8 mouse cellular contexts compared by ENCODE assay signal in genomic region chr2:153631976-153632870, GRCm38 (mm10). TPM values are rescaled to one million over a fixed set of nuclear protein-coding genes. Genes with fewer than 3 reads are reported as not detected.
A peak's percentile ranks its signal among the peaks of the same experiment; 100 is the strongest.
DNase-seq lines count a peak whose midpoint lies in the region; ATAC-seq and TF ChIP-seq lines count a peak whose summit lies in the region.

Gene Commd7 (minus strand): TSS chr2:153632781.

- peak; percentile 69; the same call in 1 of the 2 replicates for TF ChIP-seq POLR2A in bone marrow, adult 2 months (IDR thresholded peaks at IDR 0.05; ENCODE audit: borderline replicate concordance, control insufficient read depth, low read depth, low read length)
- TF ChIP-seq POLR2A in limb, embryonic 14.5 days (IDR thresholded peaks at IDR 0.05; ENCODE audit: borderline replicate concordance, extremely low read depth, insufficient read depth, insufficient read length), result peak; percentile 41; the same call in 1 of the 2 replicates
- peak; percentile 33 for TF ChIP-seq POLR2A in spleen, adult 2 months (IDR thresholded peaks at IDR 0.05; ENCODE audit: low read depth, low read length)

- peak within 1 kb of the TSS; percentile 84 for H3K27ac ChIP-seq in bone marrow, adult 2 months (ENCODE audit: control insufficient read depth, insufficient read depth, low read depth, low read length, poor library complexity)
- H3K27ac ChIP-seq in embryonic facial prominence, embryonic 15.5 days (replicated peaks), result peak within 1 kb of the TSS; percentile 90
- peak within 1 kb of the TSS; percentile 91 for H3K27ac ChIP-seq in kidney, embryonic 14.5 days (ENCODE audit: low read depth, low read length)
- H3K27ac ChIP-seq in limb, embryonic 14.5 days (replicated peaks; ENCODE audit: low read depth, low read length), result peak within 1 kb of the TSS; percentile 89
- peak within 1 kb of the TSS; percentile 89 for H3K27ac ChIP-seq in midbrain, embryonic 16.5 days (ENCODE audit: low read length)
- H3K27ac ChIP-seq in spleen, adult 2 months (ENCODE audit: insufficient read depth, low read length), result peak within 1 kb of the TSS; percentile 69

- H3K9ac ChIP-seq in embryonic facial prominence, embryonic 15.5 days, result peak within 1 kb of the TSS; percentile 94
- H3K9ac ChIP-seq in kidney, embryonic 14.5 days (ENCODE audit: low read depth, low read length), result peak within 1 kb of the TSS; percentile 90
- H3K9ac ChIP-seq in limb, embryonic 14.5 days (ENCODE audit: low read depth, low read length, severe bottlenecking), result peak within 1 kb of the TSS; percentile 90
- peak within 1 kb of the TSS; percentile 88 for H3K9ac ChIP-seq in midbrain, embryonic 16.5 days (ENCODE audit: low read depth, low read length)

- H3K4me1 ChIP-seq in bone marrow, adult 2 months (ENCODE audit: control insufficient read depth, insufficient read depth, low read length), result no peaks in the 10 kb centered on the region
- peaks cover 16% of the 10 kb centered on the region for H3K4me1 ChIP-seq in embryonic facial prominence, embryonic 15.5 days
- H3K4me1 ChIP-seq in kidney, embryonic 14.5 days (ENCODE audit: control insufficient read depth, insufficient read depth, low read length), result 0 out of 2 replicates have a peak, but pooled peaks cover 5% of the 10 kb centered on the region
- peaks cover 7% of the 10 kb centered on the region for H3K4me1 ChIP-seq in limb, embryonic 14.5 days (ENCODE audit: control insufficient read depth, insufficient read depth, low read length)
- peaks cover 18% of the 10 kb centered on the region for H3K4me1 ChIP-seq in midbrain, embryonic 16.5 days (ENCODE audit: control insufficient read depth, insufficient read depth, low read length)
- H3K4me1 ChIP-seq in spleen, adult 2 months (ENCODE audit: control insufficient read depth, insufficient read depth, insufficient read length), result no peaks in the 10 kb centered on the region; the same call in 1 of the 2 replicates

- peak within 1 kb of the TSS; percentile 57 for H3K4me2 ChIP-seq in embryonic facial prominence, embryonic 15.5 days (replicated peaks)
- peak within 1 kb of the TSS; percentile 54 for H3K4me2 ChIP-seq in kidney, embryonic 14.5 days (replicated peaks; ENCODE audit: low read depth, low read length)
- peak within 1 kb of the TSS; percentile 64 for H3K4me2 ChIP-seq in limb, embryonic 14.5 days (replicated peaks; ENCODE audit: low read depth, low read length, severe bottlenecking)
- H3K4me2 ChIP-seq in midbrain, embryonic 16.5 days (ENCODE audit: low read length), result peak within 1 kb of the TSS; percentile 67

- no peak for TF ChIP-seq CTCF in bone marrow, adult 2 months (IDR thresholded peaks at IDR 0.05; ENCODE audit: control insufficient read depth, insufficient read depth, low read length)
- no peak for TF ChIP-seq CTCF in spleen, adult 2 months (IDR thresholded peaks at IDR 0.05; ENCODE audit: extremely low read depth, insufficient read depth, insufficient read length, insufficient replicate concordance)

- DNase-seq in 416B (ENCODE audit: low read depth), result peak; percentile 87
- DNase-seq in heart, adult 9 months (ENCODE audit: low spot score in 2 of 2), result peak; percentile 75 to 85
- peak; percentile 73 for DNase-seq in limb, embryonic 14.5 days (ENCODE audit: low spot score)
- peak; percentile 53 to 88 for DNase-seq in spleen, adult 2 months (ENCODE audit: low read depth in 1 of 2, low spot score in 2 of 2)

- WGBS in bone marrow, adult 2 months, result 2% methylated on average over 53 of the region's 53 CpGs
- WGBS in embryonic facial prominence, embryonic 15.5 days, result 3% methylated on average over 53 of the region's 53 CpGs
- WGBS in kidney, embryonic 14.5 days, result 4% methylated on average over 53 of the region's 53 CpGs
- WGBS in limb, embryonic 14.5 days, result 4% methylated on average over 51 of the region's 53 CpGs
- 4% methylated on average over 53 of the region's 53 CpGs for WGBS in midbrain, embryonic 16.5 days
- 2% methylated on average over 53 of the region's 53 CpGs for WGBS in spleen, adult 2 months

- H3K27me3 ChIP-seq in embryonic facial prominence, embryonic 15.5 days, result no peaks in the 10 kb centered on the region
- no peaks in the 10 kb centered on the region for H3K27me3 ChIP-seq in kidney, embryonic 14.5 days (ENCODE audit: control insufficient read depth, insufficient read depth, low read length)
- no peaks in the 10 kb centered on the region for H3K27me3 ChIP-seq in limb, embryonic 14.5 days (ENCODE audit: control insufficient read depth, insufficient read depth, low read length)
- no peaks in the 10 kb centered on the region for H3K27me3 ChIP-seq in midbrain, embryonic 16.5 days (ENCODE audit: control insufficient read depth, insufficient read depth, low read depth, low read length)
- no peaks in the 10 kb centered on the region for H3K27me3 ChIP-seq in spleen, adult 2 months (ENCODE audit: control insufficient read depth, insufficient read depth, low read length)

- H3K36me3 ChIP-seq in embryonic facial prominence, embryonic 15.5 days, result peaks cover 13% of the 10 kb centered on the region
- peaks cover 13% of the 10 kb centered on the region for H3K36me3 ChIP-seq in kidney, embryonic 14.5 days (ENCODE audit: control insufficient read depth, insufficient read depth, low read length)
- H3K36me3 ChIP-seq in limb, embryonic 14.5 days (ENCODE audit: control insufficient read depth, insufficient read depth, low read length), result peaks cover 19% of the 10 kb centered on the region
- peaks cover 12% of the 10 kb centered on the region for H3K36me3 ChIP-seq in midbrain, embryonic 16.5 days (ENCODE audit: control insufficient read depth, insufficient read depth, low read length)
- H3K36me3 ChIP-seq in spleen, adult 2 months (ENCODE audit: control insufficient read depth, insufficient read depth, low read length), result peaks cover 10% of the 10 kb centered on the region

- H3K9me3 ChIP-seq in embryonic facial prominence, embryonic 15.5 days (replicated peaks), result no peaks in the 10 kb centered on the region
- no peaks in the 10 kb centered on the region for H3K9me3 ChIP-seq in kidney, embryonic 14.5 days (ENCODE audit: control insufficient read depth, low read length)
- no peaks in the 10 kb centered on the region for H3K9me3 ChIP-seq in limb, embryonic 14.5 days (ENCODE audit: control insufficient read depth, low read length)
- H3K9me3 ChIP-seq in midbrain, embryonic 16.5 days (replicated peaks; ENCODE audit: control insufficient read depth, low read length, poor library complexity, severe bottlenecking), result no peaks in the 10 kb centered on the region

- peak within 1 kb of the TSS; percentile 87 for H3K4me3 ChIP-seq in bone marrow, adult 2 months (replicated peaks; ENCODE audit: control insufficient read depth, low read depth, low read length)
- H3K4me3 ChIP-seq in embryonic facial prominence, embryonic 15.5 days (replicated peaks), result peak within 1 kb of the TSS; percentile 90
- peak within 1 kb of the TSS; percentile 93 for H3K4me3 ChIP-seq in kidney, embryonic 14.5 days (ENCODE audit: low read length)
- peak within 1 kb of the TSS; percentile 83 for H3K4me3 ChIP-seq in limb, embryonic 14.5 days (replicated peaks; ENCODE audit: low read length)
- H3K4me3 ChIP-seq in midbrain, embryonic 16.5 days (ENCODE audit: low read depth, low read length), result peak within 1 kb of the TSS; percentile 76
- peak within 1 kb of the TSS; percentile 84 for H3K4me3 ChIP-seq in spleen, adult 2 months (ENCODE audit: extremely low read depth, insufficient read depth, insufficient read length)

- peak; percentile 82 for ATAC-seq in embryonic facial prominence, embryonic 15.5 days (ENCODE audit: insufficient number of reproducible peaks, low FRiP score, low TSS enrichment, low read depth)
- peak; percentile 91 for ATAC-seq in kidney, embryonic 14.5 days (ENCODE audit: low FRiP score, low TSS enrichment)
- ATAC-seq in limb, embryonic 14.5 days (ENCODE audit: low FRiP score, low read depth), result peak; percentile 90
- ATAC-seq in midbrain, embryonic 16.5 days, result peak; percentile 90

RNA-seq across cellular contexts. Expression of gene Commd7, which starts in this region (rescaled TPM):
- polyA plus RNA-seq in bone marrow, adult 2 months (2011; ENCODE audit: insufficient read depth, insufficient read length, low replicate concordance, missing spikeins), result 16.0 and 22.0 TPM in 2 replicates
- polyA plus RNA-seq in embryonic facial prominence, embryonic 15.5 days (2015; fragmentation: Nextera tagmentation; extraction: Ambion mirVana), result 79.0 TPM in 2 replicates
- 64.9 and 78.0 TPM in 2 replicates for polyA plus RNA-seq in kidney, embryonic 14.5 days (2014; fragmentation: Nextera tagmentation; extraction: Ambion mirVana)
- polyA plus RNA-seq in limb, embryonic 14.5 days (2012; rRNA removed), result 28.6 and 34.4 TPM in 2 replicates
- polyA plus RNA-seq in limb, embryonic 14.5 days (2014; fragmentation: Nextera tagmentation; extraction: Ambion mirVana), result 70.4 and 75.5 TPM in 2 replicates
- polyA plus RNA-seq in midbrain, embryonic 16.5 days (2015; fragmentation: Nextera tagmentation; extraction: Ambion mirVana), result 102 and 104 TPM in 2 replicates
- polyA plus RNA-seq in spleen, adult 2 months (2012; rRNA removed), result 13.2 and 15.3 TPM in 2 replicates

Comparison
In these comparisons a context has a peak if more than half of its experiments do, and no peak if none do; other contexts are left out.
1. Peak in every context shown above with its lines: DNase-seq, ATAC-seq, H3K4me3 ChIP-seq and H3K27ac ChIP-seq.